Mouse (Mus musculus) embryonic fibroblast, embryonic 13.5 days (primary cell): ENCODE measurements at regions not wholly inside any gene's neighbourhood (a gene's known extent, or its start where the extent isn't known, plus 50 kb on each side); places are given as distances from the start of the nearest gene placed in this dataset.

Source experiments
- CTCF ChIP-seq: IDR thresholded peaks from 2 replicates; pipeline ENCODE4 v1.5.1; 2011; ENCODE audit warnings: mild to moderate bottlenecking, control low read depth, low read length, moderate library complexity, borderline replicate concordance; ENCODE audit not compliant: insufficient read depth
- POLR2A ChIP-seq: IDR thresholded peaks from 2 replicates; pipeline ENCODE4 v1.6.1; 2011; ENCODE audit warnings: low read depth, mild to moderate bottlenecking, control low read depth, low read length, moderate library complexity

DNA sequence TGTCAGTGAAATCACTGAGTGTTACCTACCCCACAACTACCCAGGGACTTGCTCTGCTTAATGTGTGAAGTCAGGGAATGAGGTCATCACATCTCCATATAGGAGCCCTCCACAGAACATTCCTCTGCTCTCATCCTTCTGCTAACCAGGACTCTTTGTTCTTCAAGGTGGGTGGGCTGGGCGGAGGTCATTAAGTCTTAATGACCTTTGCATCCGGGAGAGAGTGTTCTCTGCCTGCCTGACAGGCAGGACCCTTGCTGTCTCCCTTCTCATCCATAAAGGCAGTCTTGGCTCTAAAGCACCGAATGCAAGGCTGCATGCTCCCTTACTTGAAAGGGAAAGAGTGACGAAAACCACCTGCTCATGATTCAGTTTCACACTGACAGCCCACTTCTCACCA, 1051.4 kb downstream of the Slc22a22 start:
- TF ChIP-seq CTCF: no peak
- no peak for TF ChIP-seq POLR2A
